Mouse (Mus musculus) kidney, adult 2 months (tissue): ENCODE measurements at regions not wholly inside any gene's neighbourhood (a gene's known extent, or its start where the extent isn't known, plus 50 kb on each side); places are given as distances from the start of the nearest gene placed in this dataset.

ENCODE experiments used
- CTCF ChIP-seq: fragments of 200-500 bp; conservative IDR thresholded peaks from 2 replicates; pipeline ENCODE4 v1.5.1; 2011; ENCODE audit warnings: low read depth, mild to moderate bottlenecking, control low read depth, low read length, moderate library complexity, mixed read lengths; ENCODE audit not compliant: insufficient read depth, insufficient read length
- POLR2A ChIP-seq: fragments of 200-500 bp; IDR thresholded peaks from one replicate; pipeline ENCODE4 v1.6.1; 2011; ENCODE audit warnings: low read depth, low read length, control low read depth

DNA sequence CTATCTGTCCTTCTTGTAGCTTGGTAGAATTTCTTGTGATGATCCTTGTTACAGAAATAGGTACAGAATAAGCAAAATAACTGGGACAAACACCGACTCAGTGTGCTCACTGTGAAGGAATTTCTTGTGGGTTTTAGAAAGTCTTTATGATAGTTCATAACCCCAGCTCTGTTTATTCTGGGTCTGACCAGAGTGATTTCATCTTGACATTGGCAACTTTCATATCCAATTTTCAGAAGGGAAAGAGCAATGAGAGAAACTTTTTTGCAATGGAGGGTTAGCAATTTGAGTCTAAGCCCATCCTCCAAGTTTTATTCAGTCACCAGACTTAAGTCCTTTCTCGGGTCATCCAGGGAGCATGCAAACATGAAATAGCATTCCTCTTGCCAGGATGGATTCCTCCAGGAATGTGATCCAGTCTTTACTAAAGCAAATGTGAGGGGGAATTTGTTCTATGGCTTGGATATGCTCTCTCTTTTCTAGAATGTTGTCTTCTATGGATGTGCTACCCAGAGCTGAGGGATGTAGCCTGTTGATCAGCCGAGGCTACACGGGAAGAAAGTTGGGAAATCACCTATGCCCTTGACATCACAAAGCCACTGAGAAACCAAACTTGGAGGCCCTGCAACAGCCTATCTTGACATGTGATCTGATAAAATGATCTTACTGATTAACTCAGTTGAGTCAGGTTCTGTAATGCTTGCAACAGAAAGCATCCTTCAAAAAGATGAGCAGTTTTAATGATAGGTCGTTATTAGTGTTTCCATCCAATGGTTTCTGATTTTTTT, 163.2 kb upstream of the Olig3 start:
- TF ChIP-seq CTCF: no peak
- no peak for TF ChIP-seq POLR2A
